Mouse (Mus musculus) thymus, postnatal 14 days (tissue): ENCODE results near the gene Rbms3.

ENCODE experiments used
- DNase-seq: peaks from one replicate; pipeline ENCODE4 v3.0.0; 2021

Gene Rbms3

GRCm38 (mm10) chr9:116701511-116702179, 928.1 kb downstream of the Rbms3 start:
- DNase-seq, result no peak

GRCm38 (mm10) chr9:116688615-116689014, 941.1 kb downstream of the Rbms3 start:
- no peak for DNase-seq

- DNase-seq, result no peak
Observed at GRCm38 (mm10) chr9:116677142-116677541, 952.6 kb downstream of the Rbms3 start.

- no peak for DNase-seq
Observed at GRCm38 (mm10) chr9:116676445-116676844, 953.3 kb downstream of the Rbms3 start.

GRCm38 (mm10) chr9:116674191-116674590, 955.5 kb downstream of the Rbms3 start:
- DNase-seq, result no peak

- DNase-seq, result no peak
Observed at GRCm38 (mm10) chr9:116661026-116661425, 968.7 kb downstream of the Rbms3 start.

- no peak for DNase-seq
Observed at GRCm38 (mm10) chr9:116659936-116660335, 969.8 kb downstream of the Rbms3 start.

- DNase-seq, result no peak
Observed at GRCm38 (mm10) chr9:116657141-116657540, 972.6 kb downstream of the Rbms3 start.

- no peak for DNase-seq
Observed at GRCm38 (mm10) chr9:116651414-116651813, 978.3 kb downstream of the Rbms3 start.

- DNase-seq, result no peak
Observed at GRCm38 (mm10) chr9:116649955-116650354, 979.8 kb downstream of the Rbms3 start.

GRCm38 (mm10) chr9:116649086-116649792, 980.5 kb downstream of the Rbms3 start:
- DNase-seq, result no peak

GRCm38 (mm10) chr9:116644616-116645015, 985.1 kb downstream of the Rbms3 start:
- DNase-seq, result no peak

GRCm38 (mm10) chr9:116640302-116640679, 989.4 kb downstream of the Rbms3 start:
- no peak for DNase-seq

GRCm38 (mm10) chr9:116639597-116640301, 990.0 kb downstream of the Rbms3 start:
- no peak for DNase-seq

GRCm38 (mm10) chr9:116633786-116634185, 995.9 kb downstream of the Rbms3 start:
- DNase-seq, result no peak

GRCm38 (mm10) chr9:116633075-116633474, 996.6 kb downstream of the Rbms3 start:
- no peak for DNase-seq

GRCm38 (mm10) chr9:116631816-116632215, 997.9 kb downstream of the Rbms3 start:
- no peak for DNase-seq

- DNase-seq, result no peak
Observed at GRCm38 (mm10) chr9:116630805-116631204, 998.9 kb downstream of the Rbms3 start.

GRCm38 (mm10) chr9:116620434-116620833, 1009.3 kb downstream of the Rbms3 start:
- no peak for DNase-seq

- no peak for DNase-seq
Observed at GRCm38 (mm10) chr9:116618886-116619285, 1010.8 kb downstream of the Rbms3 start.

GRCm38 (mm10) chr9:116613276-116613675, 1016.4 kb downstream of the Rbms3 start:
- no peak for DNase-seq

- no peak for DNase-seq
Observed at GRCm38 (mm10) chr9:116596046-116596445, 1033.7 kb downstream of the Rbms3 start.

GRCm38 (mm10) chr9:116592486-116592885, 1037.2 kb downstream of the Rbms3 start:
- DNase-seq, result no peak

GRCm38 (mm10) chr9:116591071-116591470, 1038.6 kb downstream of the Rbms3 start:
- no peak for DNase-seq
